Mouse (Mus musculus): ENCODE data around the gene Sdk1. TPM values are rescaled to one million over a fixed set of nuclear protein-coding genes. Genes with fewer than 3 reads are reported as not detected.

The Sdk1 gene
- total and polyA plus RNA-seq, 3 experiments: 0.04 to 0.87 TPM; not detected in 1

DNA sequence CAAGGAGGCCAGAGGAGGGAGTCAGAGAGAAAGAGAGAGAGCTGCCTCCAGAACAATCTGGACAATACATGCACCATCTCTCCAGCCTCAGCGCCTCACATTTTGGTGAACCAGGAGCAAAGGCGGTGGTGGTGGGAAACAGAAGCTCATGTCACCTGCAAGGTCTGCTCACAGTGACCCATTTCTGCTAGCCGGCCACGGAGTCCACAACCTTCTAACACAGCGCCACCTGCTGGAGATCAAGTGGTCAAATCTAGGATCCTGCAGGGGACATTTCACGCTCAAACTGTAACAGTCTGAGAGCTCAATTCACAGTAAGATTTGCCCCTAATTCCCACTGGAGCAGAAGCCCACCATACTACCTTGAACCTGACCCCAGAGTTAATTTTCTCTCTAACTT lies 999.0 kb downstream of the Sdk1 start:
- Histone ChIP-seq H3K27me3 (replicated peaks) (peaks cover 3% of the 10 kb centered on the region), H3K27ac (ENCODE audit: insufficient read depth, low read depth) (no peak overlapping the region), H3K36me3 (replicated peaks in 1 of 2; ENCODE audit: control insufficient read depth in 1 of 2, insufficient read depth in 1 of 2, low read length in 1 of 2) (no peaks in the 10 kb centered on the region), H3K79me2 (replicated peaks; ENCODE audit: control insufficient read depth, extremely low read depth, insufficient read depth, poor library complexity, severe bottlenecking) (no peaks in the 10 kb centered on the region), H3K9me3 (replicated peaks; ENCODE audit: low read length) (peaks cover 19% of the 10 kb centered on the region), H3K4me2 (ENCODE audit: insufficient read depth, low read depth, poor library complexity, severe bottlenecking) (no peak overlapping the region), H3K9ac (ENCODE audit: insufficient read depth, low read depth) (no peak overlapping the region), H3K4me1 (ENCODE audit: control insufficient read depth in 1 of 2, insufficient read depth in 2 of 2) (no peaks in the 10 kb centered on the region), H3K4me3 (replicated peaks in 1 of 3; ENCODE audit: low read depth in 2 of 3, low read length in 2 of 3, poor library complexity in 1 of 3) (no peak overlapping the region)
- in situ Hi-C loops (cut with MboI; ENCODE audit: low pct_ligation_motif_present, low pct_unique_long_range_greater_than_20kb, low sequenced_read_pairs): no loop called here
- TF ChIP-seq MAX (IDR thresholded peaks at IDR 0.05; ENCODE audit: low read length) (no peak), MXI1 (IDR thresholded peaks at IDR 0.05; ENCODE audit: low read depth, low read length) (no peak), TCF12 (IDR thresholded peaks at IDR 0.05; ENCODE audit: low read depth, low read length) (no peak), ZC3H11A (IDR thresholded peaks at IDR 0.05; ENCODE audit: low read depth, low read length) (no peak), CHD2 (IDR thresholded peaks at IDR 0.05; ENCODE audit: low read length) (no peak), POLR2AphosphoS2 (IDR thresholded peaks at IDR 0.05; ENCODE audit: low read depth, low read length) (no peak), CTCF (conservative IDR thresholded peaks at IDR 0.05 in 1 of 2, IDR thresholded peaks at IDR 0.05 in 1 of 2; ENCODE audit: low read depth in 2 of 2, low read length in 2 of 2) (peak in 1 of 2 experiments; percentile 44; a peak in 1 of 4 replicates), ELF1 (IDR thresholded peaks at IDR 0.05; ENCODE audit: low read depth, low read length) (no peak)
- no peak for DNase-seq (ENCODE audit: extremely low read depth)
- dilution Hi-C loops (cut with MboI; ENCODE audit: extremely low pct_ligation_motif_present, extremely low pct_unique_long_range_greater_than_20kb, low sequenced_read_pairs): no loop called here

DNA sequence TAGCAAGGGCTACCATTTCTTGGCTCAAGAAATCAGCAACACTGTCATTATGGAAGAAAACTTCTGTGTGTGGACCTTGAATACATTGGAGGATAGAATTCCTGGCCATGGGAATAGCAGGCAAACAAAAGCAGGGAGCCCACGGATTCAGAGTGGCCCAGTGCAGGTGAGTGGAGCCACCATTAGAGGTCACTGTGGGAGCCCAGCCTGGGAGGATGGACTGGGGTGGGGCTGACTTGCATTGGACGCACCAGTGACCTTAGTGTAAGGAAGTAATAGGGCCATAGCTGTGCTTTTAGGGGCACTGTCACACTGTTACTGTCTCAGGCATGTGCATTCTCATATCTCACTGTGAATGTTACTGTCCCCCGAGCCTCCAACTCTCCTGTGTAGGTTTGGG lies 1001.3 kb downstream of the Sdk1 start:
- Histone ChIP-seq H3K4me1 (ENCODE audit: control insufficient read depth in 1 of 2, insufficient read depth in 2 of 2) (no peaks in the 10 kb centered on the region), H3K36me3 (replicated peaks in 1 of 2; ENCODE audit: control insufficient read depth in 1 of 2, insufficient read depth in 1 of 2, low read length in 1 of 2) (no peaks in the 10 kb centered on the region), H3K4me3 (replicated peaks in 1 of 3; ENCODE audit: low read depth in 2 of 3, low read length in 2 of 3, poor library complexity in 1 of 3) (no peak overlapping the region), H3K27me3 (replicated peaks) (peaks cover 3% of the 10 kb centered on the region), H3K27ac (ENCODE audit: insufficient read depth, low read depth) (no peak overlapping the region), H3K9ac (ENCODE audit: insufficient read depth, low read depth) (no peak overlapping the region), H3K9me3 (replicated peaks; ENCODE audit: low read length) (peaks cover 34% of the 10 kb centered on the region), H3K4me2 (ENCODE audit: insufficient read depth, low read depth, poor library complexity, severe bottlenecking) (no peak overlapping the region), H3K79me2 (replicated peaks; ENCODE audit: control insufficient read depth, extremely low read depth, insufficient read depth, poor library complexity, severe bottlenecking) (no peaks in the 10 kb centered on the region)
- no peak for DNase-seq (ENCODE audit: extremely low read depth)
- dilution Hi-C loops (cut with MboI; ENCODE audit: extremely low pct_ligation_motif_present, extremely low pct_unique_long_range_greater_than_20kb, low sequenced_read_pairs) (no loop called here), in situ Hi-C loops (cut with MboI; ENCODE audit: low pct_ligation_motif_present, low pct_unique_long_range_greater_than_20kb, low sequenced_read_pairs) (no loop called here)
- no peak for TF ChIP-seq GABPA (IDR thresholded peaks at IDR 0.05; ENCODE audit: insufficient replicate concordance, low read depth, low read length)
- TF ChIP-seq CHD2 (IDR thresholded peaks at IDR 0.05; ENCODE audit: low read length): no peak
- TF ChIP-seq MXI1 (IDR thresholded peaks at IDR 0.05; ENCODE audit: low read depth, low read length): no peak
- TF ChIP-seq ETS1 (conservative IDR thresholded peaks at IDR 0.05; ENCODE audit: low read depth, low read length): no peak
- TF ChIP-seq MAX (IDR thresholded peaks at IDR 0.05; ENCODE audit: low read length): no peak
- TF ChIP-seq MAFK (IDR thresholded peaks at IDR 0.05; ENCODE audit: insufficient replicate concordance, low read length): no peak
- no peak for TF ChIP-seq MEF2A (IDR thresholded peaks at IDR 0.05; ENCODE audit: borderline replicate concordance, low read depth, low read length)
- TF ChIP-seq IRF4 (IDR thresholded peaks at IDR 0.05; ENCODE audit: low read depth, low read length): no peak
- TF ChIP-seq JUN (IDR thresholded peaks at IDR 0.05; ENCODE audit: insufficient read depth, low read depth, low read length): no peak
- TF ChIP-seq ELF1 (IDR thresholded peaks at IDR 0.05; ENCODE audit: low read depth, low read length): no peak
- TF ChIP-seq ZMIZ1 (IDR thresholded peaks at IDR 0.05; ENCODE audit: low read depth, low read length): no peak
- no peak for TF ChIP-seq ZC3H11A (IDR thresholded peaks at IDR 0.05; ENCODE audit: low read depth, low read length)
- no peak for TF ChIP-seq TCF12 (IDR thresholded peaks at IDR 0.05; ENCODE audit: low read depth, low read length)
- TF ChIP-seq UBTF (IDR thresholded peaks at IDR 0.05; ENCODE audit: low read depth, low read length): no peak

Data from CH12.LX (cell line).